Mouse (Mus musculus) forelimb bud, embryonic 11.5 days (tissue): ENCODE measurements around the gene Zfp599.
A peak's percentile ranks its signal among the peaks of the same experiment; 100 is the strongest.

Source experiments
- DNase-seq: peaks from one replicate; pipeline ENCODE4 v3.0.0-alpha.2; 2012; ENCODE audit warnings: low read depth, low spot score

The Zfp599 gene

GRCm38 (mm10) chr9:22224536-22225503 lies 34.9 kb downstream of the Zfp599 start:
- peak; percentile 14 for DNase-seq

GRCm38 (mm10) chr9:22224066-22224465 lies 35.6 kb downstream of the Zfp599 start:
- DNase-seq = no peak

GRCm38 (mm10) chr9:22217858-22218493 lies 41.7 kb downstream of the Zfp599 start:
- no peak for DNase-seq

GRCm38 (mm10) chr9:22216705-22217104 lies 43.0 kb downstream of the Zfp599 start:
- DNase-seq = no peak

GRCm38 (mm10) chr9:22214549-22214948 lies 45.1 kb downstream of the Zfp599 start:
- no peak for DNase-seq

GRCm38 (mm10) chr9:22213785-22214194 lies 45.9 kb downstream of the Zfp599 start:
- no peak for DNase-seq
